Comparison of ENCODE assay signal across 21 mouse cellular contexts in genomic region chr1:14672393-14672999, GRCm38 (mm10).
DNase-seq lines count a peak whose midpoint lies in the region; ATAC-seq lines count a peak whose summit lies in the region.
"Had no signal": no experiment of that assay in that cellular context is flagged by ENCODE, and none has a peak within 500 bp of the region (broad histone marks: within the 10 kb centered on the region; RNA-seq: fewer than 3 reads in every experiment).

No protein-coding gene starts in this region.

- H3K9ac ChIP-seq in kidney, embryonic 16.5 days (replicated peaks; ENCODE audit: low read length), result no peak overlapping the region
- H3K9ac ChIP-seq in neural tube, embryonic 11.5 days (ENCODE audit: low read length), result no peak overlapping the region
- H3K9ac ChIP-seq: embryonic facial prominence, embryonic 12.5 days; forebrain, postnatal 0 days; heart, embryonic 15.5 days; hindbrain, embryonic 13.5 days had no signal

- H3K4me3 ChIP-seq in kidney, embryonic 16.5 days (ENCODE audit: low read length), result no peak overlapping the region
- no peak overlapping the region for H3K4me3 ChIP-seq in neural tube, embryonic 11.5 days (ENCODE audit: low read depth, low read length)
- H3K4me3 ChIP-seq: embryonic facial prominence, embryonic 12.5 days; heart, adult 2 months; heart, embryonic 15.5 days; hindbrain, embryonic 13.5 days had no signal

- no peaks in the 10 kb centered on the region for H3K27me3 ChIP-seq in kidney, embryonic 16.5 days (ENCODE audit: insufficient read depth, low read length)
- H3K27me3 ChIP-seq in neural tube, embryonic 11.5 days (ENCODE audit: control insufficient read depth, insufficient read depth, low read length), result no peaks in the 10 kb centered on the region
- H3K27me3 ChIP-seq: embryonic facial prominence, embryonic 12.5 days; heart, embryonic 15.5 days; hindbrain, embryonic 13.5 days had no signal

- H3K36me3 ChIP-seq in kidney, embryonic 16.5 days (ENCODE audit: insufficient read depth, low read length), result no peaks in the 10 kb centered on the region
- no peaks in the 10 kb centered on the region for H3K36me3 ChIP-seq in neural tube, embryonic 11.5 days (ENCODE audit: control insufficient read depth, insufficient read depth, low read length)
- H3K36me3 ChIP-seq: embryonic facial prominence, embryonic 12.5 days; heart, embryonic 15.5 days; hindbrain, embryonic 13.5 days had no signal

- H3K27ac ChIP-seq in kidney, embryonic 16.5 days (ENCODE audit: low read length), result no peak overlapping the region
- H3K27ac ChIP-seq in neural tube, embryonic 11.5 days (ENCODE audit: low read depth, low read length), result no peak overlapping the region
- H3K27ac ChIP-seq: embryonic facial prominence, embryonic 12.5 days; heart, adult 2 months; heart, embryonic 15.5 days; hindbrain, embryonic 13.5 days; hindbrain, postnatal 0 days had no signal

- ATAC-seq in kidney, embryonic 16.5 days (ENCODE audit: low FRiP score, low TSS enrichment), result peak; percentile 86
- no peak for ATAC-seq in neural tube, embryonic 11.5 days (ENCODE audit: insufficient read depth, low FRiP score, low TSS enrichment)
- ATAC-seq: forebrain, postnatal 0 days; hindbrain, postnatal 0 days had no signal

- 20% methylated on average over 6 of the region's 6 CpGs for WGBS in kidney, embryonic 16.5 days
- WGBS in neural tube, embryonic 11.5 days, result 9% methylated on average over 6 of the region's 6 CpGs

- H3K4me2 ChIP-seq in kidney, embryonic 16.5 days (replicated peaks; ENCODE audit: low read depth, low read length), result no peak overlapping the region
- H3K4me2 ChIP-seq in neural tube, embryonic 11.5 days (ENCODE audit: low read depth), result no peak overlapping the region
- H3K4me2 ChIP-seq: embryonic facial prominence, embryonic 12.5 days; heart, embryonic 11.5 days; heart, embryonic 15.5 days; hindbrain, embryonic 13.5 days had no signal

- no peaks in the 10 kb centered on the region for H3K4me1 ChIP-seq in kidney, embryonic 16.5 days (ENCODE audit: insufficient read depth, low read length)
- no peaks in the 10 kb centered on the region for H3K4me1 ChIP-seq in neural tube, embryonic 11.5 days (ENCODE audit: control insufficient read depth, insufficient read depth, low read length)
- H3K4me1 ChIP-seq: embryonic facial prominence, embryonic 12.5 days; heart, embryonic 15.5 days; hindbrain, embryonic 13.5 days had no signal

- no peak for DNase-seq in kidney, adult 8-10 months
- DNase-seq in neural tube, embryonic 11.5 days (ENCODE audit: low spot score), result peak; percentile 15
- no peak for DNase-seq in neural tube, embryonic 10.5 days (ENCODE audit: extremely low spot score, low spot score)
- DNase-seq in embryo, embryonic 11 days, result peak; percentile 34
- DNase-seq in right cerebral cortex, adult 18-20 months, result no peak
- DNase-seq in adrenal gland, postnatal 36 days, result no peak
- DNase-seq: adrenal gland, adult 2 months; adrenal gland, postnatal 25 days; cerebellum, adult 11 months; cerebellum, adult 8-10 months; cerebellum, postnatal 25 days; forebrain, postnatal 0 days; gastrocnemius, postnatal 14 days; heart, adult 2 months; heart, postnatal 14 days had no signal

- no peaks in the 10 kb centered on the region for H3K9me3 ChIP-seq in kidney, embryonic 16.5 days (ENCODE audit: low read length)
- H3K9me3 ChIP-seq in neural tube, embryonic 11.5 days (ENCODE audit: control insufficient read depth, low read length), result no peaks in the 10 kb centered on the region
- H3K9me3 ChIP-seq: embryonic facial prominence, embryonic 12.5 days; heart, embryonic 15.5 days; hindbrain, embryonic 13.5 days had no signal

Comparison
In these comparisons a context has a peak if more than half of its experiments do, and no peak if none do; other contexts are left out.
1. DNase-seq: peak in neural tube, embryonic 11.5 days (single experiment) and embryo, embryonic 11 days (single experiment); none in kidney, adult 8-10 months (0 of 2), neural tube, embryonic 10.5 days (single experiment), right cerebral cortex, adult 18-20 months (single experiment) and adrenal gland, postnatal 36 days (0 of 2).